Mouse (Mus musculus): Measurements from ENCODE around the gene Ovol1. TPM values are rescaled to one million over a fixed set of nuclear protein-coding genes. Genes with fewer than 3 reads are reported as not detected.
A peak's percentile ranks its signal among the peaks of the same experiment; 100 is the strongest.

Ovol1 gene
- polyA plus RNA-seq (2015; fragmentation: Nextera tagmentation; extraction: Ambion mirVana), result 1.7 and 3.0 TPM in 2 replicates

DNA sequence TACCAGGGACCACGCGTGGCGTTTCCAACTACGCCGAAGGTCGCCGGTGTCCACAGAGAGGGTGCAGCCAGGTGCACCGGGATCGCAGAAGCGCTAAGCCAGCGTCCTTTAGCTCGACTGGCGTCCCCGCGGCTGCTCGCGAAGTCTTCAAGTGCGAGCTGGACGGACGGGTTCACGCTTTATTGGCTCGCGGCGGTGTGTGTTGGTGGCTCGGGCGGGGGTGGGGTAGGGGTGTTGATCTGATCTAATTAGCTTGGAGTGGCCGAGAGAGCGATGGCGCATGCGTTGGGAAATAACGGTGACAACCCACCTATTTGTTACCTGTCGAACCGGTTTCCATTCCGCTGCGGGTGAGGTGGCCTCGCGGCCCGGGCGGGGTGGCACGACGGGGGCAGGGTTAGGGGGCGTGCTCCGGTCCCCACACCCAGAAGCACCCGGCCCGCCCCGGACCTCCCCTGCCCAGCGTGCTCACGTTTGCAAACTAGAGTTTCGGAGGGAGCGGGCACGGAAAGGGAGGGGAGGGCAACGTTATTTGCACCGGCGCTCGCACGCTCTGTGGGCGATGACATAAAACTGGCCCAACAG lies at the start of gene Ovol1:
Gene Ovol1 (minus strand): TSS at position 190 of the 585 bp plus-strand sequence.
- Histone ChIP-seq H3K9me3 (no peaks in the 10 kb centered on the region), H3K36me3 (no peaks in the 10 kb centered on the region), H3K4me3 (peak within 1 kb of the TSS; percentile 48), H3K27ac (no peak within 1 kb of the TSS), H3K27me3 (peaks cover 99% of the 10 kb centered on the region), H3K9ac (peak within 1 kb of the TSS; percentile 58), H3K4me1 (peaks cover 23% of the 10 kb centered on the region), H3K4me2 (replicated peaks) (peak within 1 kb of the TSS; percentile 81)
- WGBS, result under 1% methylated on average over 57 of the region's 57 CpGs
- no peak for ATAC-seq (ENCODE audit: low FRiP score, low read depth)

DNA sequence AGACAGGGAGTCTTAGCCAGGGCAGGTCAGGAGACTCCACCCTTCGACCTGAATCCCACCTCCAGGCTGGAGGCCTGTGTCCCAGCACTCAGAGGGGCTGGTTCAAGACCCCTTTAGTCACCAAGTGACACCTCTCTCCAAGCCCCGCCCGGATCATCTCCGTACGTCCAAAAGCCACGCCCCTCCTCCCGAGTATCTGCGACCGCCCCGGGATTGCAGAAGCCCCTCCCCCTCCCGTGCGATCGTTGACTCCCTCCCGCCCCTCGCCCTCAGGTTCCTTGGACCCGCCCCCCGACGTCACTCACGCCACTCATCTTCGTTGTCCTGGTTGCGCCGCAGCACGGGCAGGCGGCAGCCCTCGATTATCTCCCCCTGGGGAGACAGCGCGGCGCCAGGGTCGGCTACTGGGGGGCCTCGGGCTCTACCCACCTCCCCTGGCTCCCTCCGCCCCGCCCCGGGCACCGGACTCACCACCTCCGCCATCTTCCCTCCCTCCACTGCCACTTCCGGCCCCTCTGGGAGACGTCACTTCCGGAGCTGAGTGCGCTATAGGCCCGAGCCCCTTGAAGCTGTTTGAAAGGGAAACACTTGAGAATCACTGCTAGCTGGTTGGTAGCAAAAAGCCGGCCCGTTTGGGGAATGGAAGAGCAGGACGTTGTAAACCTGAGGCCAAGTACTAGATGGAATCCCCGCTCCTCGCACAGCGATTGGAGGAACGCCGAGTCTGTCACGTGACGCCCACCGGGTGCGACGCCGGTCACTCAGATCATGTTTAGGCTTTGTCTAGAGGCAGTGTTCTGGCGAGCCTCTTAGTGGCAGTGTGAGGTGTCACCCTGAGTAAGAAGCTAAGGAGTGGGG lies 49.3 kb upstream of the Ovol1 start, which contains the start of gene Kat5:
Gene Kat5 (minus strand): TSS at position 691 of the 858 bp plus-strand sequence.
- Histone ChIP-seq H3K9me3 (no peaks in the 10 kb centered on the region), H3K4me2 (replicated peaks) (peak within 1 kb of the TSS; percentile 81), H3K36me3 (peaks cover 42% of the 10 kb centered on the region), H3K4me1 (peaks cover 20% of the 10 kb centered on the region), H3K4me3 (peak within 1 kb of the TSS; percentile 65), H3K27ac (peak within 1 kb of the TSS; percentile 97), H3K9ac (peak within 1 kb of the TSS; percentile 85), H3K27me3 (peaks cover 2% of the 10 kb centered on the region; the same call in 1 of the 2 replicates)
- under 1% methylated on average over 54 of the region's 55 CpGs for WGBS
- peak; percentile 95 for ATAC-seq (ENCODE audit: low FRiP score, low read depth)

DNA sequence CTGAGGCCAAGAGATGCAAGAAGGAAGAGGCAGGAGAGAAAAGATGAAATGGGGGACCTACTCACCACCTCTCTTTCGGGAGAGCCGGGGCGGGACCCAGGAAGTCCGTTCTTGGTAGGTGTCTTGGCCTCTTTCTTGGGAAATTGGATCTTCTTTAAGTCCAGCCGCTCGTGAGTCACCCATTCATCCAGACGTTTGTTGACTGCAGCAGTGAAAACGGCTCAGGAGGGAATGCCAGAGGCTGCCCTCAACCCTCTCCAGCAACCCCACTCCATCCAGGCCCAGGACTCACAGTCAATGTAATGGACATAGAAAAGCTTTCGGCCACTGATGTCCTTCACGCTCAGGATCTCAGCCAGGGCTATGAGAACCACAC lies 48.7 kb upstream of the Ovol1 start:
- peak overlapping the region; percentile 97; the same call in 1 of the 2 replicates for H3K27ac ChIP-seq
- H3K4me2 ChIP-seq (replicated peaks), result peak overlapping the region; percentile 81

DNA sequence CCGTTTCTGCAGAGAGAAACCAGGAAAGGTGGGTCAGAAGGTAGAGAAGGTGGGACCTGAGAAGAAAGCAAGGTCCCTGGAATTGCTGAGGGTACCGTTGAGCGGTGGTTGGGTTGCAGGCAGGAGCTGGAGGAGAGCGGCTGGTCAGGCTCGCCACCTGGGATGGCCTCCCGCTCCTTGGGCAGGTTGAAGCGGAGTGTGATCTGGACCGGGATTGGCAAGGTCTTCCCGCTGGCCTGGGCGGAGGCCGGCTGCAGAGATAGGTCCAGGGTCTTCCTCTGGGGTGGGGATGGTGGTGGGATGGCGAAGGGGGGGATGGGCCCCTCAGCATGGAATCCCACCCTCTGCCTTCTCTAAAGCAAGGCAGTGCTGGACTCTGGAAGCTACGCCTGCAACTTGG lies 48.3 kb upstream of the Ovol1 start:
- Histone ChIP-seq H3K27ac (0 out of 2 replicates have a peak overlapping the region, but pooled peaks have one; percentile 97), H3K36me3 (peaks cover 53% of the 10 kb centered on the region), H3K4me3 (peak overlapping the region; percentile 65), H3K4me2 (replicated peaks) (peak overlapping the region; percentile 81), H3K27me3 (peaks cover 2% of the 10 kb centered on the region; the same call in 1 of the 2 replicates), H3K4me1 (peaks cover 23% of the 10 kb centered on the region), H3K9me3 (no peaks in the 10 kb centered on the region), H3K9ac (peak overlapping the region; percentile 85)
- WGBS, result 95% methylated on average over 13 of the region's 13 CpGs
- ATAC-seq (ENCODE audit: low FRiP score, low read depth), result no peak

More for the DNA sequence above, 48.7 kb upstream of the Ovol1 start:
- Histone ChIP-seq H3K9ac (peak overlapping the region; percentile 85), H3K4me3 (peak overlapping the region; percentile 65), H3K27me3 (peaks cover 2% of the 10 kb centered on the region; the same call in 1 of the 2 replicates), H3K4me1 (peaks cover 20% of the 10 kb centered on the region), H3K36me3 (peaks cover 48% of the 10 kb centered on the region), H3K9me3 (no peaks in the 10 kb centered on the region)
- WGBS, result 60% methylated on average over 10 of the region's 10 CpGs
- ATAC-seq (ENCODE audit: low FRiP score, low read depth), result no peak

DNA sequence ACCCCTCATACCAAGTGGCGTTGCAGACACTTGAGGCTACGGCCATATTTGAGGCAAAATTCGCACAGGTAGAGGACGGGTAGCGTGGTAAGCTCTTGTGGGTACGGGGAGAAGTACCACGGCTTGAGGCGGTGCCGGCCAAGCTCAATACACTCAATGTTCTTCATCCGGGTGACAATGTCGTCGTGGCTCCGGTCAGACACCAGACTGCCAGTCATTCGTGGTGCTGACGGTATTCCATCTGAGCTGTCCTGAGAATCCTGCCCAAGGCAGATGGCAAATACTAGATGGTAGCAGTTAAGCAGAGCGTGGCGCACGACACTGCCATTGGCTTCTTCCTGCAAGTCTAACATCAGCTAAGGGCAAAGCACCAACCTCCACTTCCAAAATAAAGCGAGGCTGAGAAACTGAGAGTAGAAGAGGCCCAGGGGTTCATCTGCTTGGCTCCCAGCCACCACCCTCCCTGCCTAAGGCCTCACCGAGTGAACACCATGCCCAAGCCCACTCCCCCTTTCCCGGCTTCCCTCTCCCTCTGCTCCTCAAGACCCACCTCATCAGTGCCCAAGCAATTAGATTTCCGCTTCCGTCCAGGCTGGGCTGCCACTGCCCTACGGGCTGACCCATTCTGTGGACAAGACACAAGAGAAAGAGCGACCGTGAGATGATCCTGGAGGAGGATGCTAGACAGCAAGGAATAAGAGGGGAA lies 47.4 kb upstream of the Ovol1 start:
- ATAC-seq (ENCODE audit: low FRiP score, low read depth), result no peak
- H3K36me3 ChIP-seq, result peaks cover 61% of the 10 kb centered on the region
- H3K4me1 ChIP-seq, result peaks cover 32% of the 10 kb centered on the region
- no peaks in the 10 kb centered on the region for H3K27me3 ChIP-seq
- peak overlapping the region; percentile 65; the same call in 1 of the 2 replicates for H3K4me3 ChIP-seq
- H3K27ac ChIP-seq, result no peak overlapping the region
- no peaks in the 10 kb centered on the region for H3K9me3 ChIP-seq
- H3K9ac ChIP-seq, result no peak overlapping the region
- WGBS, result 96% methylated on average over 26 of the region's 26 CpGs
- H3K4me2 ChIP-seq (replicated peaks), result peak overlapping the region; percentile 81; the same call in 1 of the 2 replicates

DNA sequence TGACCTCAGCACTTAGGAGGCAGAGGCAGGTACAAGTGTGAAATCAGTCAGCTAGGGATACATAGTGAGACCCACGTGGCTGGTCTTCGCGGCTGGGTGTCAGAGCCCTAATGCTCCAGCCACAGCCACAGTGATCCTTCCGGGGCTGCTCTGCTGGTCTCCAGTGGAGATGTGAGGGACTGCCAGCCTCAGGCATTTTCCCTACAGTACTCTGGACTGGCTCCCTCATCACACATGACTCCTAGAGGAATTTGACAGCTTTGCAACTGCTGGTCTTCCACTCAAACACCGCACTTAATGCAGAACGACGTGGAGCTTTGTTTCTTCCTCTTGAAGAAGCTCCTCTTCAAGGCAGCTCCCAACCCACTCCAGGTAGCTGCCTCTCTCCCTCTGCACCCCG lies 45.8 kb upstream of the Ovol1 start:
- ATAC-seq (ENCODE audit: low FRiP score, low read depth), result no peak
- Histone ChIP-seq H3K36me3 (peaks cover 64% of the 10 kb centered on the region), H3K9me3 (no peaks in the 10 kb centered on the region), H3K4me2 (replicated peaks) (no peak overlapping the region), H3K27me3 (no peaks in the 10 kb centered on the region), H3K27ac (no peak overlapping the region), H3K9ac (no peak overlapping the region), H3K4me3 (no peak overlapping the region), H3K4me1 (peaks cover 37% of the 10 kb centered on the region)
- WGBS, result 86% methylated on average over 8 of the region's 8 CpGs

DNA sequence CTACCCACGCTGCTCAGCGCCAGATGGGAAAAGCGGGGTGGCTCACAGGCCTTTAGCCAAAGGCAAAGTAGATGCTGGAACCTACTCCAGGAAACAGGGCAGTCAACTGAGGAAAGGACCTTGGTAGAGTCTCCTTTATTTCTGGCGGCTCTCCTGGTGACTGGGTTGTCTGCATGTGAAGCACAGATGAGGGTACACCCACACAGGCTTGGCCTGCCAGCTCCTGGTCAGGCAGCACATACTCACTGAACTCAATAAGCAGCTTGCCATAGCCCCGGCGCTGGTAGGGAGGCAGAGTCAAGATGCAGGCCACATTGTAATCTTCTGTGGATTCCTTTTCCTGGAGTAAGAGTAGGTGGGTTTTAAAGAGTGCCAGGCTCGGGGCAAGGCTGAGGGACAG lies 44.7 kb upstream of the Ovol1 start:
- no peak for ATAC-seq (ENCODE audit: low FRiP score, low read depth)
- Histone ChIP-seq H3K27me3 (no peaks in the 10 kb centered on the region), H3K9ac (no peak overlapping the region), H3K4me1 (peaks cover 31% of the 10 kb centered on the region), H3K4me2 (replicated peaks) (no peak overlapping the region), H3K36me3 (peaks cover 64% of the 10 kb centered on the region), H3K9me3 (no peaks in the 10 kb centered on the region), H3K27ac (no peak overlapping the region), H3K4me3 (no peak overlapping the region)
- 89% methylated on average over 7 of the region's 7 CpGs for WGBS

DNA sequence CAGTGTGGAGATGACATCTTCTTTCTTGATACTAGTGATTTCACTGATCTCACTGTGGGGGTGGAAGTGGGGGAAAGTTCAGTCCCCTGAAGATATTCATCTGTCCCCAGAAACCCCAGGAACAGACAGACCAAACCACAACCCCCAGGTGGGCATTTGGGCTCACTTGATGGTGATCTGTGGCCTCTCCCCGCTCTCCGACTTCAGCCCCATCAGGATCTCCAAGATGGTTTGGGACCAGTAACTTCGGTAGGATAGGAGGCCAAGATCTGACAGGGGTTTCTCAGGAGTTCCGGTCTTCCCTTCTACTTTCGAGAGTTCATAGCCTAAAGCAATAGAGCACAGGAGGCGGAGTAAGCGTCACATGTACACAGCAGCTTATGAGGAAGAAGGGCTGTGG lies 43.2 kb upstream of the Ovol1 start:
- Histone ChIP-seq H3K9me3 (no peaks in the 10 kb centered on the region), H3K4me2 (replicated peaks) (peak overlapping the region; percentile 77), H3K4me3 (0 out of 2 replicates have a peak overlapping the region, but pooled peaks have one; percentile 64), H3K4me1 (peaks cover 23% of the 10 kb centered on the region), H3K27ac (no peak overlapping the region), H3K27me3 (no peaks in the 10 kb centered on the region), H3K36me3 (peaks cover 60% of the 10 kb centered on the region), H3K9ac (no peak overlapping the region)
- WGBS, result 90% methylated on average over 7 of the region's 7 CpGs
- no peak for ATAC-seq (ENCODE audit: low FRiP score, low read depth)

DNA sequence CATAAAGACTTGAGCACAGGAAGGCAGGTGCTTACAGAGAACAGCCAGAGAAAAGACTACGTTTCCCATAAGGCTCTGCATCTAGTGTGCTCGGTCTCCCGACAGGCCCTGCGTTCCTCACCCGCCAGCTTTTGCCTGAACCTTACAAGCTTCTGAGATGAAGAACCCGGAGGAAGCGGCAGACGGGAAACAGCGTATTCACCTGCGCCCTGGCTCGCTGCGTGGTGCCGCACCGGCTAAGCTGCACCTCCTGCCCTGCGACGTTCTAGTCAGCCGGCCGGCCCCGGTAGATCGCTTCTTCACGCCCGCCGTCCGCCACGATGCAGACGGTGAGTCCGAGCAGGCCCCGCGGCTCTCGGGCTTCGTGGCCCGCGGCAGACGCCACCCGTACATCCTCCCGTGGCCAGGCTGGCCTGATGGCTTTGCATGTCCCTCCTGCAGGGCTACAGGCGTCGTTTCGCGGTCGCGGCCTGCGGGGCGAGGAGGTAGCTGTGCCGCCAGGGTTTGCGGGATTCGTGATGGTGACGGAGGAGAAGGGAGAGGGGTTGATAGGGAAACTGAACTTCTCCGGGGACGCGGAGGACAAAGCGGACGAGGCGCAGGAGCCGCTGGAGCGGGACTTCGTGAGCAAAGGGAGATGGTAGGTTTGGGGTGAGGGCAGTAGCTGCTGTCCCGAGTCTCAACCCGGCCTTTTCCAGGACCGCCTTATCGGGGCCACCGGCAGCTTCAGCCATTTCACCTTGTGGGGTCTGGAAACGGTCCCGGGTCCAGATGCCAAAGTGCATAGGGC lies 41.5 kb upstream of the Ovol1 start, which contains the start of gene Rnaseh2c:
Gene Rnaseh2c (plus strand): TSS at position 122 of the 790 bp plus-strand sequence.
- peaks cover 43% of the 10 kb centered on the region for H3K36me3 ChIP-seq
- peaks cover 18% of the 10 kb centered on the region for H3K4me1 ChIP-seq
- peak within 1 kb of the TSS; percentile 64 for H3K4me3 ChIP-seq
- H3K27ac ChIP-seq, result peak within 1 kb of the TSS; percentile 77
- under 1% methylated on average over 63 of the region's 64 CpGs for WGBS
- no peaks in the 10 kb centered on the region for H3K27me3 ChIP-seq
- peak within 1 kb of the TSS; percentile 97 for H3K9ac ChIP-seq
- H3K4me2 ChIP-seq (replicated peaks), result peak within 1 kb of the TSS; percentile 77
- peak; percentile 86 for ATAC-seq (ENCODE audit: low FRiP score, low read depth)
- no peaks in the 10 kb centered on the region for H3K9me3 ChIP-seq

DNA sequence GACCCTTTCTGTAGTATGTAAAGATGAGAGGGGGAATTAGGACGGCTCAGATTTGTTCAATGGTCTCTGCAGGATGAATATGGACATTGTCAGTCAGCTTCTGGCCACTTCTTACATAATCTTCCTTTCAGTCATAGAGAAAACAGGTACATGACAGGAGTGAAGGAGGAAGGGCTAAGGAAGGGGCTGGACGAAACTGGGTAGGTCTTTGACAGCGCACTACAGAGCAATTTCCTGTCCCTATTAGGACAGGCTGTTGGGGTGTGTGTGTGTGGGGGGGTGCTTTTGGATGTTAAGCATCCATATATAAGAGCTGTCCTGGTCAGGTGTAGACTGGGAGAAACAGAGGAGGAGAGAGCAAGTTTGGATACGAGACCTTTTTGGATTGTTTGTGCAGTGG lies 38.8 kb upstream of the Ovol1 start:
- Histone ChIP-seq H3K4me2 (replicated peaks) (no peak overlapping the region), H3K9me3 (no peaks in the 10 kb centered on the region), H3K36me3 (peaks cover 16% of the 10 kb centered on the region), H3K9ac (no peak overlapping the region), H3K4me1 (peaks cover 18% of the 10 kb centered on the region), H3K27me3 (no peaks in the 10 kb centered on the region), H3K27ac (no peak overlapping the region), H3K4me3 (no peak overlapping the region)
- WGBS, result 78% methylated on average over 4 of the region's 4 CpGs
- no peak for ATAC-seq (ENCODE audit: low FRiP score, low read depth)

DNA sequence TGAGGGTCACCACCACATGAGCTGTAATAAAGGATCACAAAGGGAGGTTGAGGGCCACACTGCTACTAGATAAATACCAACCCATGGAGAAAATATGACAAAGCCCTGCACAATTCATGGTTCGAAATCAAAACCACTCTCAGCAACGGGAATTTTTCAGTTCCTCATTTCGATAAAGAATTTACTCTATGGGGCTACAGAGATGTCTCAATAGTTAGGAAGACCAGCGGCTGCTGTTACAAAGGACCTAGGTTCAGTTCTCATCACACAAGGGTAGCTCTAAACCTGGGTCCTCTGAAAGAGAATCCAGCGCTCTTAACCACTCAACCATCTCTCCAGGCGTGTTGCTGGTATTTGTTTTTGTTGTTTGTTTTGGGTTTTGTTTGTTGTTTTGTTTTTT lies 31.4 kb upstream of the Ovol1 start:
- H3K27me3 ChIP-seq, result no peaks in the 10 kb centered on the region
- no peaks in the 10 kb centered on the region for H3K36me3 ChIP-seq
- no peak overlapping the region for H3K27ac ChIP-seq
- H3K4me3 ChIP-seq, result no peak overlapping the region
- H3K4me1 ChIP-seq, result no peaks in the 10 kb centered on the region
- H3K4me2 ChIP-seq (replicated peaks), result no peak overlapping the region
- ATAC-seq (ENCODE audit: low FRiP score, low read depth), result no peak
- 93% methylated on average over 6 of the region's 6 CpGs for WGBS
- no peak overlapping the region for H3K9ac ChIP-seq
- no peaks in the 10 kb centered on the region for H3K9me3 ChIP-seq

Measured in limb, embryonic 13.5 days (tissue).